9 mouse cellular contexts compared by ENCODE assay signal in genomic region chr14:21048879-21049278, GRCm38 (mm10). TPM values are rescaled to one million over a fixed set of nuclear protein-coding genes. Genes with fewer than 3 reads are reported as not detected.
A peak's percentile ranks its signal among the peaks of the same experiment; 100 is the strongest.
DNase-seq lines count a peak whose midpoint lies in the region; ATAC-seq lines count a peak whose summit lies in the region.
"Had no signal": no experiment of that assay in that cellular context is flagged by ENCODE, and none has a peak within 500 bp of the region (broad histone marks: within the 10 kb centered on the region; RNA-seq: fewer than 3 reads in every experiment).

No protein-coding gene starts in this region.

- H3K4me1 ChIP-seq in kidney, embryonic 14.5 days (ENCODE audit: control insufficient read depth, insufficient read depth, low read length): peaks cover 9% of the 10 kb centered on the region; the same call in 1 of the 2 replicates
- H3K4me1 ChIP-seq in embryonic facial prominence, embryonic 11.5 days (ENCODE audit: control insufficient read depth, insufficient read depth, low read length): no peaks in the 10 kb centered on the region

- no peak overlapping the region for H3K27ac ChIP-seq in kidney, embryonic 14.5 days (ENCODE audit: low read depth, low read length)
- H3K27ac ChIP-seq in embryonic facial prominence, embryonic 11.5 days (replicated peaks; ENCODE audit: low read depth, low read length): no peak overlapping the region
- H3K27ac ChIP-seq: limb, embryonic 12.5 days had no signal

- H3K36me3 ChIP-seq in kidney, embryonic 14.5 days (ENCODE audit: control insufficient read depth, insufficient read depth, low read length): peaks cover 7% of the 10 kb centered on the region; the same call in 1 of the 2 replicates
- H3K36me3 ChIP-seq in embryonic facial prominence, embryonic 11.5 days (replicated peaks; ENCODE audit: control insufficient read depth, insufficient read depth, low read depth, low read length): no peaks in the 10 kb centered on the region

- no peaks in the 10 kb centered on the region for H3K9me3 ChIP-seq in kidney, embryonic 14.5 days (ENCODE audit: control insufficient read depth, low read length)
- H3K9me3 ChIP-seq in embryonic facial prominence, embryonic 11.5 days (replicated peaks; ENCODE audit: control insufficient read depth, low read length): no peaks in the 10 kb centered on the region
- H3K9me3 ChIP-seq: limb, embryonic 12.5 days had no signal

- no peak for ATAC-seq in kidney, embryonic 14.5 days (ENCODE audit: low FRiP score, low TSS enrichment)
- no peak for ATAC-seq in embryonic facial prominence, embryonic 11.5 days (replicated peaks; ENCODE audit: insufficient number of reproducible peaks, low FRiP score, low TSS enrichment, low read depth)
- no peak for ATAC-seq in activated CD4-positive, CD25-positive, alpha-beta regulatory T cell, adult 4 months

- DNase-seq in kidney, adult 18-20 months: peak; percentile 64
- DNase-seq in NIH3T3 (ENCODE audit: low read depth): peak; percentile 38
- peak; percentile 43 for DNase-seq in embryonic facial prominence, embryonic 11.5 days (ENCODE audit: low spot score)
- peak; percentile 75 for DNase-seq in lung, postnatal 10 days
- DNase-seq in thymus, postnatal 36 days: peak; percentile 53 to 60
- no peak for DNase-seq in right cerebral cortex, adult 18-20 months

- no peak overlapping the region for H3K4me3 ChIP-seq in kidney, embryonic 14.5 days (ENCODE audit: low read length)
- H3K4me3 ChIP-seq in embryonic facial prominence, embryonic 11.5 days (ENCODE audit: low read depth, low read length): no peak overlapping the region
- H3K4me3 ChIP-seq: limb, embryonic 12.5 days had no signal

- no peak overlapping the region for H3K4me2 ChIP-seq in kidney, embryonic 14.5 days (replicated peaks; ENCODE audit: low read depth, low read length)
- no peak overlapping the region for H3K4me2 ChIP-seq in embryonic facial prominence, embryonic 11.5 days (ENCODE audit: low read depth, low read length)
- H3K4me2 ChIP-seq: limb, embryonic 12.5 days had no signal

- H3K9ac ChIP-seq in kidney, embryonic 14.5 days (ENCODE audit: low read depth, low read length): no peak overlapping the region
- H3K9ac ChIP-seq in embryonic facial prominence, embryonic 11.5 days (replicated peaks; ENCODE audit: low read length): no peak overlapping the region
- H3K9ac ChIP-seq: limb, embryonic 12.5 days had no signal

- H3K27me3 ChIP-seq in kidney, embryonic 14.5 days (ENCODE audit: control insufficient read depth, insufficient read depth, low read length): no peaks in the 10 kb centered on the region
- no peaks in the 10 kb centered on the region for H3K27me3 ChIP-seq in embryonic facial prominence, embryonic 11.5 days (ENCODE audit: control insufficient read depth, insufficient read depth, low read length)
- H3K27me3 ChIP-seq: limb, embryonic 12.5 days had no signal

RNA-seq across cellular contexts. Expression of gene Ap3m1, which starts 3.4 kb away (rescaled TPM):
- 70.0 and 89.8 TPM in 2 replicates for polyA plus RNA-seq in kidney, embryonic 14.5 days (2014; fragmentation: Nextera tagmentation; extraction: Ambion mirVana)
- polyA plus RNA-seq in embryonic facial prominence, embryonic 11.5 days (2014; fragmentation: Nextera tagmentation; extraction: Ambion mirVana): 111 and 118 TPM in 2 replicates
- 10 to 100 TPM; 69.8 to 80.2 TPM for polyA plus RNA-seq in activated CD4-positive, CD25-positive, alpha-beta regulatory T cell, adult 4 months (2017; shearing (Covaris generic))

RNA-seq across cellular contexts. Expression of gene Adk, which starts 3.5 kb away (rescaled TPM):
- polyA plus RNA-seq in kidney, embryonic 14.5 days (2014; fragmentation: Nextera tagmentation; extraction: Ambion mirVana): 155 and 156 TPM in 2 replicates
- polyA plus RNA-seq in embryonic facial prominence, embryonic 11.5 days (2014; fragmentation: Nextera tagmentation; extraction: Ambion mirVana): 152 and 178 TPM in 2 replicates
- polyA plus RNA-seq in activated CD4-positive, CD25-positive, alpha-beta regulatory T cell, adult 4 months (2017; shearing (Covaris generic)): 100 to 1,000 TPM; 125 to 151 TPM
